Mouse (Mus musculus) adrenal gland, adult 10 weeks (tissue): ENCODE measurements around the gene Cenpi. TPM values are rescaled to one million over a fixed set of nuclear protein-coding genes. Genes with fewer than 3 reads are reported as not detected.

Experiments used
- polyA plus RNA-seq: library from polyadenylated mRNA; stranded (reverse); fragments of 350-450 nt; fragmentation: Illumina TruSeq; extraction: RNeasy Lipid Tissue Mini Kit (QIAGEN cat#74804); gene quantifications from one replicate; pipeline ENCODE4 v1.2.3, GENCODE M21; 2014; ENCODE audit warnings: low read depth, low replicate concordance

Cenpi gene
- polyA plus RNA-seq: 6.3 TPM

DNA sequence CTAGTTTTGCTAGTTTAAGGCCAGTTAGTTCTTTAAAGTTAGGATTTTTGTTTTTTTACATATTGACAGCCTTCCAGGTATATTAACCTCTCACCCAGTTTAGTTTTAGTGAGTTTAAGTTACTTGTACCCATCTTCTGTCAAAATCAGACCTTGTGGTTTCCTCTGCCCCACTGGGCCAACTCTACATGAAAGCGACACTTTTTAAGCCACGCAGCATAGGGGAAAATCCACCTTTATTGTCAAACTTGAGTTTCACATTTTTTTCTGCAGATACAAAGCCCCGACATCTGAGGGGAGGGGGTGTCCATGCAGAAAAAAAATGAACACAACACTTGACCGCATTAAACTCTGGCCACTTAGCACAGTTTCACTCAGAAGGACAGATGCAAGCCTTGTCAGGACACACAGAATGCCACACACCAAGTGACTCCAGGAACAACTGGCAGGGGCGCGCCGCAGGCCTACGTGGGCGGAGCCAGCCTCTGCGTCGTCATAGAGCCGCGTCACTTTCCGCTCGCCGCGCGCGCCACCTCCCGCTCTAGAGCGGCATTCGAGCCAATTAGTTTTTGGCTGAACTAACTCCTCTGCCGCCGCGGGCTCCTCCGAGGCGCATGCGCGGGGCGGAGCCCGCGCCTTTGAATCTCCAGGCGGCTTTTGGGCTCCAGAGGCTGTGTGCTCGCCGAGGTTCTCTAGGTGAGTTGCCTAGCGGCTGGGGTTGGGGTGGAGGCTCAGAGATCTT, at the start of gene Cenpi:
TSS of gene Cenpi (plus strand) at position 551 of the 741 bp plus-strand sequence.

DNA sequence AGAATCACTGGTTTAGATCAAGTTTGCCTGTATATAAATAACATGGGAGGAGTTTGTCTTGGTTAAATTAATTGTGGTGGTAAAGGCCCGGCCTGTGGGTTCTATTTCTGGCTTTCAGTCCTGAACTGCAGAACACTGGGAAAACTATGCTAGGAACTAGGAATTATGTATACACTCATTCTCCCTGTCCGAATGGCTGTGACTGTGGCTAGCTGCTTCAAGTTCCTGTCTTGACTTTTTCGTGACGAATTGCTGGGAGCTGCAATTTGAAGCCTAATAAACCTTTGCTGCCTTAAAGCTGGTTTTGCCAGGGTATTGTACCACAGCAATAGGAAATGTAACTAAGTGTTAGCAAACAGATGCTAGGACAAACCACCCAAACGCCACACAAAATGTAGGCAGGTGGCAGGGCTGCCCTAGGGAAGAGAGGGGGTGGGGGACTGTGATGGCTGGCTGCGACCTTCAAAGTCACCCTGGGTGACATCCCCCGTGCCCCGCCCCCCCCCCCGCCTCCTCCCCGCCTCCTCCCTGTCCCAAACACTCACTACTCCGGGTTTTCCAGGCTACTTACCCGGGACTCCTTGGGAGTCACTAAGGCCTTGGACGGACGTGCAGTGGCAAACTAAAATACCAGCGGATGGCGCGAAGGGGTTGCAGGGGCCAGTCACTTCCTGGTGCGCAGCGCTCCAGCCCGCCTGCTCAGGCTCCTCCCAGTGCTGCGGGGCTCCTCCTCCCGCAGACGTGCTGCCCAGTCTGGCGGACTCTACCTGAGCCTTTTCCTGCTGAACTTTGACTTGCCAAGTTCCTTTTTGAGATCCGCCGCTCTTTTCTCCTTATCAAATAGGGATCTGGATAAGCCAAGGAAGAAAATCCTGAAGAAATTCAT, 31.4 kb upstream of the Cenpi start, which contains the start of gene Trmt2b:
TSS of gene Trmt2b (minus strand) at position 710 of the 886 bp plus-strand sequence.

DNA sequence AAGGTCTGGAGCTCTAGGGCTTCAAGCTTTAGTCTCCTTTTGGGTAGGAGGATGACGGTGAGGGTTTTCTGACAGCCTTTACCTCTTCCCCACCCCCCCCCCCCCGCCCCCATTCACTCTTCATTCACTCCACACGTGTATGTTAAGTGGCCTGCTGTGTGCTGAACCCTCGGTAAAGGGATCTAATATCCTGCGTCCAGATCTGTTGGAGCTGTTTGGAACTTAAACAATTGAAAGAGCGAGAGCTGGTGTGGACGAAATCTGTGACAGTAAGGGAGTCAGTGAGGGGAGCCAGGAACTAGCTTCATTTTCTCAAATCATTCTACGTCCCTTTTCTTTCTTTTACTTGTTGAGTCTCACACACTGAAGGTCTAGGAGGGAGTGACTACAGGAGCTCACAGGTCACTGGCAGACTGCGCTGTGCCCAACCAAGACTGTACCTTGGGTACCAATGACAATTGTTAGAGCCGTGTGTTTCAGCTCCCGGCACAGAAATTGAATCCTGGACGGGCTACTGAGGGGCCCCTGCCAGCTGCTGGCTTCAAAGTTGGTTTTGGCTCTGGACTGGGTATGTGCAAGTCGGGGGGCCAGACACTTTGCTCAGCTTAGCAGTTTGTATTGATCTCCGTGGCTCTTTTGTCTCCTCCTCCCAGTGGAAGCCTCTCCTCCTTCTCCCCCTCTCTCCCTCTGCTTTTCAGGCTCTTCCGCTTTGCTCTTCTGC, 96.1 kb downstream of the Cenpi start, which contains the start of gene Drp2:
TSS of gene Drp2 (plus strand) at position 689 of the 721 bp plus-strand sequence.

Other genes with a start within 250 kb of the Cenpi start
- 70.4 TPM for gene Cstf2, start 248.9 kb upstream of the Cenpi start, polyA plus RNA-seq
- gene Xkrx, start 146.0 kb upstream of the Cenpi start, polyA plus RNA-seq: 0.52 TPM
- gene Arl13a, start 120.6 kb upstream of the Cenpi start, polyA plus RNA-seq: not detected
- gene Nox1, start 86.1 kb upstream of the Cenpi start, polyA plus RNA-seq: not detected
- 68.2 TPM for gene Trmt2b, start 31.1 kb upstream of the Cenpi start, polyA plus RNA-seq
- gene Tmem35a, start 12.9 kb upstream of the Cenpi start, polyA plus RNA-seq: 1,214 TPM
- gene Drp2, start 96.5 kb downstream of the Cenpi start, polyA plus RNA-seq: 0.41 TPM
- gene Taf7l, start 168.4 kb downstream of the Cenpi start, polyA plus RNA-seq: not detected
- 147 TPM for gene Timm8a1, start 233.8 kb downstream of the Cenpi start, polyA plus RNA-seq